Comparison of ENCODE assay signal across 7 mouse cellular contexts in the genomic region with DNA sequence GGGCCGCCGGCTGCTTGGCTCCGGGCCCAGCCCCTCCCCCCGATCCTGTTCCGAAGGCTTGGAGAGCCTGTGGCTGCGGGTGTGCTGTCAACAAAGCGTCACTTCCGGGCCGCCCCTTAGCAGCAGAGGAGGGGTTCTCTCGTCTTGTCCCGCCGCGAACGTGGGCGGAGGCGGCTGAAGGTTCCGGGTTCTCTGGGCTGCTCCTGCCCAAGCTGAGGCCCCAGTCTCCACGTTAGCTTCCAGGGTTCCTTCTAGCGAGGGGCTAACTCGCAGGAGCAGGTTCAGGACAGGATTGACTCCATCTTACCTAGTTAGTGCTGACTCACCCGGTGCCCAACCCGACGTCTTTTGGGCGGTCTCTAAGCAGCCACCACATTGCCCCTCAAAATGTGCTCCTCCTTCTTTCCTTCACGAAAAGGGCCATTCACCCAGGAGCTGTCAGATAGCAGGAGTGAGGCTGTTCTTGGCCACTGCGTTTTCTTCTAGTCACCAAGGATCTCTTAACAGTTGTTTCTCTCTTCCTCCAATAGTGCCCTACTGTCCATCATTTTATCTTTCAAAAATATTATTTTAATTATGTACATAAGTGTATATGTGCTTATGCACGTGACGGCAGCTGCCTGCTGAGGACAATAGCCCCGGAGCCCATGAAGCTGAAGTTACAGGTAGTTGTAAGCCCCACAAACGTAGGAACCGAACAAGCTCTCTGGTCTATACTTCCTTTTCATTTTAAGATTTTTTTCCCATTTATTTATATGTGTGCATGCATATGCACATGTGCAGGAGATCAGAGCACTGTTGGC. TPM values are rescaled to one million over a fixed set of nuclear protein-coding genes. Genes with fewer than 3 reads are reported as not detected.
A peak's percentile ranks its signal among the peaks of the same experiment; 100 is the strongest.
DNase-seq lines count a peak whose midpoint lies in the region; ATAC-seq lines count a peak whose summit lies in the region.

A gene (minus strand): TSS at position 114 of the 803 bp plus-strand sequence.

- H3K9ac ChIP-seq in intestine, embryonic 15.5 days, result peak within 1 kb of the TSS; percentile 89

- intact Hi-C loops in gastrocnemius, postnatal 36 days (cut with DNase I), result no loop called here
- intact Hi-C loops in left cerebral cortex, postnatal 25 days (cut with DNase I), result loop anchor here (5.0 kb wide), 1 partner anchor 57 kb away; no protein-coding TSS in a partner anchor

- ATAC-seq in intestine, embryonic 15.5 days, result peak; percentile 99

- peak within 1 kb of the TSS; percentile 90 for H3K4me2 ChIP-seq in intestine, embryonic 15.5 days (replicated peaks)

- DNase-seq in adrenal gland, adult 18-20 months (ENCODE audit: low spot score in 2 of 2), result peak; percentile 94 to 97
- DNase-seq in embryo, embryonic 11 days, result peak; percentile 96
- peak; percentile 92 to 98 for DNase-seq in gastrocnemius, postnatal 36 days
- DNase-seq in left cerebral cortex, postnatal 25 days (ENCODE audit: low spot score in 2 of 2), result peak; percentile 96 to 97
- peak; percentile 93 for DNase-seq in midbrain, embryonic 10.5 days (ENCODE audit: low spot score)
- DNase-seq in right cerebral cortex, postnatal 4 days, result peak; percentile 94

- 10% methylated on average over 31 of the region's 31 CpGs for WGBS in intestine, embryonic 15.5 days
- WGBS in midbrain, embryonic 10.5 days, result 11% methylated on average over 31 of the region's 31 CpGs

- peak within 1 kb of the TSS; percentile 88 for H3K27ac ChIP-seq in intestine, embryonic 15.5 days
- H3K27ac ChIP-seq in midbrain, embryonic 10.5 days (replicated peaks), result peak within 1 kb of the TSS; percentile 92

- no peaks in the 10 kb centered on the region for H3K9me3 ChIP-seq in intestine, embryonic 15.5 days
- no peaks in the 10 kb centered on the region for H3K9me3 ChIP-seq in midbrain, embryonic 10.5 days (replicated peaks)

- peaks cover 13% of the 10 kb centered on the region for H3K4me1 ChIP-seq in intestine, embryonic 15.5 days (replicated peaks)
- peaks cover 34% of the 10 kb centered on the region for H3K4me1 ChIP-seq in midbrain, embryonic 10.5 days

- no peaks in the 10 kb centered on the region for H3K27me3 ChIP-seq in intestine, embryonic 15.5 days (replicated peaks)
- H3K27me3 ChIP-seq in midbrain, embryonic 10.5 days (ENCODE audit: low read depth, poor library complexity, severe bottlenecking), result no peaks in the 10 kb centered on the region

- peak within 1 kb of the TSS; percentile 81 for H3K4me3 ChIP-seq in intestine, embryonic 15.5 days (replicated peaks)
- H3K4me3 ChIP-seq in midbrain, embryonic 10.5 days, result peak within 1 kb of the TSS; percentile 94

- no peaks in the 10 kb centered on the region for H3K36me3 ChIP-seq in intestine, embryonic 15.5 days
- H3K36me3 ChIP-seq in midbrain, embryonic 10.5 days, result 0 out of 2 replicates have a peak, but pooled peaks cover 4% of the 10 kb centered on the region

RNA-seq across cellular contexts. Expression of the gene that starts here (rescaled TPM):
- total RNA-seq in adrenal gland, adult 18-20 months (2021), result 10 to 100 TPM; 31.6 to 40.4 TPM
- total RNA-seq in gastrocnemius, postnatal 36 days (2021), result 10 to 100 TPM; 19.9 to 21.7 TPM
- polyA plus RNA-seq in intestine, embryonic 15.5 days (2015; fragmentation: Nextera tagmentation; extraction: Ambion mirVana), result 5.0 and 5.6 TPM in 2 replicates
- 100 to 1,000 TPM; 152 TPM for total RNA-seq in left cerebral cortex, postnatal 25 days (2021)
- 6.0 and 8.3 TPM in 2 replicates for polyA plus RNA-seq in midbrain, embryonic 10.5 days (2016; fragmentation: Nextera tagmentation; extraction: Ambion mirVana)

Comparison
In these comparisons a context has a peak if more than half of its experiments do, and no peak if none do; other contexts are left out.
1. Peak in every context shown above with its lines: DNase-seq, ATAC-seq, H3K4me3 ChIP-seq and H3K27ac ChIP-seq.